Mouse (Mus musculus) heart, adult 9 months (tissue): ENCODE measurements around the gene Mlip.
"Not testable (repeated sequence)": the region's sequence is repeated elsewhere in the genome, so short reads cannot be mapped to it uniquely, and the experiment has no call there.

Source experiments
- DNase-seq, 2 experiments: peaks; one replicate each; pipeline ENCODE4 v3.0.0; 2022; ENCODE audit warnings: low spot score in 2 of 2

Mlip gene

DNA sequence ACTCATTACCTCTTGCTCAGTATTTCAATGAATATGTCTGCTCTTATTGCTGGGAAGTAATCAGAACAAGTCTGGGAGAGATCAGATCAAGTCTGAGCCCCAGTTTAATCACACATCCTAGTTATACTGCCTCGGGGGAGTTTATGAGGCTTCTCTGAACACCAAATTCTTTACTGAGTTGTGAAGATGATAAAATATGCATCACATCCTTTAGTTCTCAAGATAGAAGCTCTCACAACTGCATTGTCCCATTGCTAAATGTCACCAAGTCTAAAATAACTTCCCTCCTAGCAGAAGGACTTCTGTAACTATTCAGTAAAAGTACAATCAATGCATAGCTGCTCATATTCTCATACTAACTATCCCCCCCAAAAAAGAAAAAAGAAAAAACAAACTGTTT lies 154.5 kb downstream of the Mlip start:
- DNase-seq = no peak

DNA sequence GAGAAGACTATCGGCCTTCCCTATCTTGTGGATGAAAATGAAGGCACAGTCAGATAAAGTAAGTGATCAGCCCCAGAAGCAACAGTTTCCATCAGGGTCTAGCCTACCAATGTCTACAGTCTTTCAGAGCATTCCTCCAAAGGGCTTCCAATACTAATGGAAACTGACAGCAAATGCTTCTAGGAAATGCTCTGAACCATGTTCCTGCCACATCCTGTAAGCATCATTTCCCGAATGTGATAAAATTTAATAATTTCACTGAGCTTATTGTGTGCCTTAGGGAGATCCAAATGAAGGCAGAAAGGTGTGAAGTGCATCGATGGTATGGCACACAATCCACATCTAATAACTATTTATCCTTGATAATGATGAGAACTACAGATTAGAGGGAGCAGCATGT lies 173.3 kb downstream of the Mlip start:
- no peak for DNase-seq

DNA sequence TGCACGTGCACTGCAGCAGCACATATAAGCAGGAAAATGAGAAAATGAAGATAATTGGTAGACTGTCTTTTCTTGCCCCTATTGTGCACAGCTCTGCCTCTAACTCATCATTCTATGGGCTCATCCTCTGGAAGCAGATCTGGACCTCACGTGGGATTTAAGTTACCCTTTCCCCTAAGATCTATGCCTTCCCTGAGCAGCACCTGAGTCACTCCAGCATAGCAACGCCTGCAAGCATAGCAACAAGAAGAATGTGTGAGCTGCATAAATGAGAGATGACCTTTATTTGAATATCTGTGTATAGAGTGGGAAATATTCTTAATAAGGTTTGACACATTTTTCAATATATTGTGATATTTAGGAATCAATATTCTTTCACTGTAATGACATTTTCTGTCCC lies 176.9 kb downstream of the Mlip start:
- no peak for DNase-seq

DNA sequence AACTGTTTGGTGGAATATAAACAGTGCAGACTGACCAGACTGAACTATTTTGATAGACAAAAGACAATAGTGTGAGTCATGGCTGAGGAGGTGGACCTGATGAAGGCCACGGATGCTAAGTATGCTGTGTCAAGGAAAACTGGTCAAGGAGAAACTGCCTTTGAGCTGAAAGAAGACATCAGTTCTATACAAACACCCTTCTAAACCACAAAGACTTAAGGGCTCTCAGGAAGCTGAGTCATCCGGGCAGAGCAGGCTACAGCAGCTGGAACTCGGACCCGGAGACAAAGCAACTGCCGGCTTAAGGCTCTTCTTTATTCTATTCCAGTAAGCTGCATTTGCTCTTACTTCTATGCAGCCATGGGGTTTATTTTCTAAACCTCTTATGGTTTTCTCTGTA lies 180.7 kb downstream of the Mlip start:
- no peak for DNase-seq

DNA sequence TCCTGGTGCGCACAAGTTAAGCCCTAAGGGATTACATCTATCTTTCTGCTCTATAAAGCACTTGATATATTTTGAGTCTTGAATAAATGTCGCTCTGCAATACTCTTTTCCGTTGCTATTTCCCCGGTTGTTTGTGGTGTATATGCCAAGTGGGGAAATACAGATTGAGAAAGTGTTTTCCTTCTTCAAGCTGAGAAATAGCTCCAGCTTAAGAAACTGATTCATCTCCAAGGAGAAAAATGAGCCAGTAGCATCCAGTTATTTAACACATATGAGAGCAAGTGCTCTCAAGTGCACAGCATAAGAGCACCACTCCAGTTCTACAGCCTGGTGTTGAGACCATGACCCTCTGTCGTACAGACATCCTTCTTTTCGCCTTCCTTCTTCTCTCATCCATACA lies 186.9 kb downstream of the Mlip start:
- no peak for DNase-seq

DNA sequence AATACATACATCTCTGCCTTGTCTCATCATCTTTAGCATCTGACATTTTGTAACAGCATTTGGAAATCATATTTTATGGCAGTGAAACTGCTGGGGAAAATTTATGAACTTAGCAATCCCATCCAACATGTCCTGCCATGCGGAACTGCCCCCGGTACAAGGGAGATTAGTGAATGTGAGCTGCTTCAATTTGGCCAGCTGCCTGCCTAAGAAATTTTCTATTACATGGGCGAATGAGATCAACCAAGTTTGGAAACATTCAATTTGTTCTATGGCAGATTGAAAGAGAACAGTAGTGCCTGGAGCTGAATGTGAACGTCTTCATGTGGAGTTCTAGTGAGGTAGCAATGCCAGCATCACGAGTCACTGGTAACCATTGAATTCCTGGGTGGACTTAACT lies 191.0 kb downstream of the Mlip start:
- no peak for DNase-seq

DNA sequence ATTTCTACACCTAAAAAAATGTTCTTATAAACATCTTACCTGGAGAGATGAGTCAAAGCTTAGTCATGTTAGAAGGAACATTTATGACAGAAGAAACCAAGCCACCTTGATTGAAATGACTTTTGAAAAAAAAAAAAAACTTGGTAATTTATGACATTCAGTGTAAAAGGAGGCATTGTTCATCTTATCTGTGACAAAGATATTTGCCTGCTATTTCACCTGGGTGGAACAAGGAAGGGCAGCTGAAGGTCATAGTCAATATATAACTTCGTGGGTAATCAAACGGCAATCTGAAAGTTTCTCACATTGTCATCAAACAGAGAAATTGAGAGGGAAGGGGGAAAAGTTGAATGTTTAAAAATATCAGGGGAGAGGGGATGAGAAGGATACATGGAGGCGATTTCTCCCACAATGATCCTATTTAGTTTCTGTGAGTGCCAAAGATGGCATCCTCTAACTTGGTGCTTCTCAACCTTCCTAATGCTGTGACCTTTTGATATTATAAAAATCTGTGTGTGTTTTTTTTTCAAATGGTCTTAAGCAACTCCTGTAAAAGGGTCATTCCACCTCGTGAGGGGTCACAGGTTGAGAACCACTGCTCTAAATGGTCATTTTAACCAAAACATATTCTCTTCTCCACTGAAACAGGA lies 192.4 kb downstream of the Mlip start:
- no peak for DNase-seq

DNA sequence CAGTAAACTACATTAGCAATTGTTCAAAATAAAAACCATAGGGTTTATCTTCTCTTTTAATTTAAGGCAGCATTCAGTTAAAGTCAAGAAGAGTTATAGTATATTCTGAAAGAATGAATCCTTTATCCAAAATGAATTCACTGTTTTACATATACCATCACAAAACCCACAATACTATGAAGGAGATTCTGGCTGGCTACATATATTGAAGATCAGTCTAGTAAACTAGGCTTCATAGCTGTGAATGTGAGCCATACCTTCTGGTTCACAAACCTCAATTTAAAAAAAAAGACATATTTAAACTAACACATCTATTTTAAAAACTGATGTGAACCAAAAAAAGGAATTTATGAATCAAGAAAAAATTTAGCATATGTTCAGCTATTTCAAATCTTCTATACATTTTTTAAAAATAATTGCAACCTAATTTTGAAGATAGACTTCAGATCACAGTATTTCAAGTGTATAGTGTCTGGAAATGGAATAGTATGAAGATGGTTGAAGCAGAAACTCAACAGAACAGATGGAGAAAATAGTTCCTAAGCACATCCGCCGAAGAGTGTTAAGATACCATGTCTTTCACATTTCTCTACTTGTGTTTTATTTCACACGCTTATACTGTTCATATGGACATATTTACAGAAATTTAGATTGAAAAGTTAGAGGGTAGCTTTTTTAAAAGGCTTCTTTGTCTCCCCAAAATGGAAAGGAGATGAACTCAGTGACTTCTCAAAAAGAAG lies 204.1 kb downstream of the Mlip start:
- no peak for DNase-seq

DNA sequence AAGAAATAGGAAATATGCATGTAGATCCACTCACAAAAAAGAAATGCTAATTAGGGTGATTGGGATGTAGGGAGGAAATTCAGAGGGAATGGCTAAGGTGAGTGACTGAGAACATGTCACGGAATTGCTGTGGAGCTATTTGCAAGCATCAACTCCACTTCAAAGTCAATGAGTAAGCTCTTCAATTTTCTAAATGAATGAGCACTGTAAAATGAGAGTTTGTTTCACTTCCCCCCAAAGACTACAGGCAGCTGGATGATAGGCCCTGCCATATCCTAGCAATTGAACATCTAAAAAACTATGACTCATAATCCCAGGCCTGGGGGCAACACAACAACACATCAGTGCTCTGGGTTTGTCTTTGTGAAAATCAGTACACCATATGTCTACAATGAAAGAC lies 233.0 kb downstream of the Mlip start:
- DNase-seq = no peak

DNA sequence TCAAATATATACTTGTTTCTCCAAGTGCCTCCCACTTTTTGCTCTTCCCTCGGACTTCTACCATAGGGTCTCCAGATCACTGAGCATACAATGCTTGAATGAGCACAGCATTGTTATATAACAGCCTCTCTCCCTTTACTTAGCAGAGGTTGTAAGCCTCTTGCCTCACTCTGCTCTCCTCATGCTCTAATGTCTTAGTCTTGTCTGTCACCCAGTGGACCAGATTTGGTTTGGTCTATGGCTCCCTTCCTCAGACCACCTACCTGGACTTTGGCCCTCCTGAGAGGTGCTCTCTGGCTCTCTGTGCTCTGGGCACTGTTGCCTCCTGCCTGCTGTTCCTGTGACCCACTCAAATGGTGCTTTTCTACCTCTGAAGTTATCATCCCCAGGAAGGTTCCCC lies 255.9 kb downstream of the Mlip start:
- no peak for DNase-seq

DNA sequence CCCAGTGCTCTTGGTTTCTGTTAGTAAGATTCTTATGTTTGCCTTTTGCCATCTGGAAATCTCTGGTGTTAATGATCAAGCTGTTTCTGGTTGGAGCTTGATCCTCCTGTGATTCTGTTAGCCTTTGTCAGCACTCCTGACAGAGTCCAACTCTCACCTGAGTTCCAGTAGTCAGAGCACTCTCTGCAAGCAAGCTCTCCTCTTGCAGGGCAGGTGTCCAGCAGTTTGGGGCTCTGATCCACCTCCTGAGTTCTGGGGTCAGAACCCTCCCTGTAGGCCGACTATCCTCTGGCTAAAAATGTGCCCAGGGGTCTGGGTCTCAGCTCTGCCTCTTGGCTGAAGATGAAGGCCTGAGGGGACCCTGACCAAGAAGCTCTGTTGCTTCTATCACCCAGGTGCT lies 269.5 kb downstream of the Mlip start:
- DNase-seq = not testable (repeated sequence)

DNA sequence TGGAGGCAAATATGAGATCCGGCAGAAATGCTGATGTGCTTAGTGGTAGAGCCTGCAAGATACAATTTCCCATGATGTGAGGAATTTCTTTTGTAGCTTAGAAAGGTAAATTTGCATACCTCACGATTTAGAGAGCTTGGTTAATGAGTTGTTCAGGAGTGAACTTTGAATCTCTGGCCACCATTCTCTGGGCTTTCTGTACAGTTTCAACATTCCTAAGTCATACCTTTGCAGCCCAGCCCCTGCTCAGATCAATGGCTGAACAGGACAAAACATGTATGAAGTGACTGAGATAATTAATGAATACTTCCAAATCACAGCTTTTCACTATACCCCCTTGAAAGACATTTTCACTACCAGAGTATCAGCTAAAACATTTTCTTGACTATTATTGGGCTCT lies 281.1 kb downstream of the Mlip start:
- DNase-seq = no peak

DNA sequence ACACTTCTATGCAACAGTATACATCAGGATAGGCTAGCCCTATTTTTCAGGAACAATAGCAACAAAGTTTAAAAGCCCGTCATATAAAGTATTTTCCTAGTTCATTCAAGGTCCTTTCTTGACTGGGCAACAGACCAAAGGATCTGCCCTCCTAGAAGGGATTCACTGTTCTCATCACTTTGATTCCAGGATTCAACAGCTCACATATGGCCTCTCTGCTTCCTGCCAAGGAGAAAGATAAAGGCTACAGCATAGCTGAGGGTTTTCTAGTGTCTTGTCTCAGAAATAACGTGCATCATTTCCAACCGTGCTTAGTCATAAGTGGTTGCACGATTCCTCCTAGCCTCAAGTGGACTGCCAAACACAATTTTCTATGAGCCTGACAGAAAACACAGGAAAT lies 296.2 kb downstream of the Mlip start:
- DNase-seq = no peak

DNA sequence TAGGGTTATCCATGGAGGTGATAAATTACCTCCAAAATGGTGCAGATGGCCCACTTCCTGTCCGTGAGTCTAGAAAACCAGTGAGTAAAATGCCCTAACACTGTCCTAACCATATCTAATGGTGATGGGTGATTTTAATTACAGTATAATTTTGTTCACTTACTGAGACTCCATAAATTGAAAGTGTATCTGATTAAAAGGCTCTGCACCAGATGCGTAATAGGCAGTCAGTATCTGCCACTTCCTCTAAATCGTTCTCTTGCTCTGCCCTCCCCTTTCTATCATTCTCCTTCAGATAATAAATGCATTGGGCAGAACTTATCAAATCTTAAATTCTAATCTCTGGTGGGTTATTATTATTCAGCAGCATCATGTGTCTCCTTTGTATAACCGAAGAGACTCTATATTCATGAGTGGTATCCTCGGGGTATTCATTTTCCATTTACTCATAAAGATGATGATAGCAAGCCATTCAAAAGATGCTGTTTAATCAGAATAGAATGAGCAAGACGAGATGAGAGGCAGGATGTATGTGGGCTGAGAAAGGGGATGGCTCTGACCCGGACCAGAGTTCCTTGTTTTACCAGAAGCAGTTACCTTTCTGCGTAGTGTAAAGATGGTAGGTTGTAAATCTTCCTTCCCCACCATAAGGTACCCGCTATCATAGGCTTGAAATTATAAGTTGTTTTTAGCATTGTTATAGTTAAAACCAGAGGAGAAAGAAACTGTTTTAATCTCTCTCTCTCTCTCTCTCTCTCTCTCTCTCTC lies 298.2 kb downstream of the Mlip start:
- no peak for DNase-seq
